Mouse (Mus musculus): ENCODE results near the gene Kdelc2. TPM values are rescaled to one million over a fixed set of nuclear protein-coding genes. Genes with fewer than 3 reads are reported as not detected.

Kdelc2 gene
- polyA plus RNA-seq, 1 experiment from 2014 or later: 17.1 TPM

DNA sequence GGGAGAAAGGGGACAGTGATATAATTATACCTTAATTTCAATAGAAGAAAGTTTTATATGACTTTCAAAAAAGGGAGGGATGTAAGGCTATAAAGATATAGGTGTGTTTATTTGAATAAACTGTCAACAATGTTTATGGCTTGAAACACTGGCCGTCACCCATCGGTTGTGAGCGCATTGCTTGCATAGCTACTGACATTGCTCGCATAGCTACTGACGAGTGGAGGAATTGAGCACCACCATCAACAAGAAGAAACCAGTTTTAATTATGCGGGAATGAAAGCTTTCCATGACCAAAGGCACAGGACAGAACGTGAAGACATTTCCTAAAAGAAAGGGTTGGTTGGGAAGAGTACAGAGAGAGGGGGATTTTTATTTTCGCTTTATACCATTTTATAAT lies 17.3 kb downstream of the Kdelc2 start:
- Histone ChIP-seq H3K9me3 (ENCODE audit: control insufficient read depth, low read length) (no peaks in the 10 kb centered on the region), H3K4me3 (ENCODE audit: low read depth, low read length) (no peak overlapping the region), H3K36me3 (ENCODE audit: control insufficient read depth, insufficient read depth, low read length) (peaks cover 6% of the 10 kb centered on the region; the same call in 1 of the 2 replicates), H3K9ac (ENCODE audit: low read length) (no peak overlapping the region), H3K4me2 (replicated peaks; ENCODE audit: low read depth) (no peak overlapping the region), H3K27ac (replicated peaks) (no peak overlapping the region), H3K4me1 (replicated peaks; ENCODE audit: control insufficient read depth, insufficient read depth) (no peaks in the 10 kb centered on the region; the same call in 1 of the 2 replicates), H3K27me3 (ENCODE audit: control insufficient read depth, insufficient read depth, low read length) (no peaks in the 10 kb centered on the region)
- ATAC-seq (ENCODE audit: low FRiP score, low TSS enrichment) (no peak), DNase-seq (ENCODE audit: low spot score) (no peak)
- no peak for TF ChIP-seq CTCF (IDR thresholded peaks at IDR 0.05; ENCODE audit: low read depth)
- TF ChIP-seq EP300 (optimal IDR thresholded peaks at IDR 0.05): no peak
- 86% methylated on average over 8 of the region's 8 CpGs for WGBS

DNA sequence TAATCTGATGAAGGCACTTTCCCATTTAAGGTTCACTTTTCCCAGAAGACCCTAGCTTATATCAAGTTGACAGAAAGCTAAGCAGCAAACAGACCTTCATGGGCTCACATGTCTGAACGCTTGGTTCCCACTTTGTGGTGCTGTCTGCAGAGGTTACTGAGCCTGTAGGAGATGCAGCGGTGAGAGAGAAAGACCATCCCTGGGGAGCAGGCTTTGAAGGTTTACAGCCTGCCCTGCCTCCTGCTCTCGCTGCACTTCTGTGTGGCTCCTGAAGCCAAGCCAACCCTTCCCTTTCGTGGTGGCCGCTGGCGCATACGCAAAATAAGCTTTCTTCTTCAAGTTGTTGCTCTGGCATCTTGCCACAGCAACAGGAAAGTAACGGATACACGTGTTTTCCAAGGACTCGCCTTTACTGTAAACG lies 18.5 kb downstream of the Kdelc2 start, which contains the start of gene 4930550C14Rik:
4930550C14Rik (plus strand) TSS at position 35 of the 421 bp plus-strand sequence.
- Histone ChIP-seq H3K27me3 (ENCODE audit: control insufficient read depth, insufficient read depth, low read length) (no peaks in the 10 kb centered on the region), H3K27ac (replicated peaks) (peak within 1 kb of the TSS; percentile 61), H3K4me2 (replicated peaks; ENCODE audit: low read depth) (peak within 1 kb of the TSS; percentile 46), H3K9ac (ENCODE audit: low read length) (peak within 1 kb of the TSS; percentile 47), H3K9me3 (ENCODE audit: control insufficient read depth, low read length) (no peaks in the 10 kb centered on the region), H3K36me3 (ENCODE audit: control insufficient read depth, insufficient read depth, low read length) (peaks cover 6% of the 10 kb centered on the region; the same call in 1 of the 2 replicates), H3K4me1 (replicated peaks; ENCODE audit: control insufficient read depth, insufficient read depth) (no peaks in the 10 kb centered on the region; the same call in 1 of the 2 replicates), H3K4me3 (ENCODE audit: low read depth, low read length) (peak within 1 kb of the TSS; percentile 18; the same call in 1 of the 2 replicates)
- TF ChIP-seq CTCF (IDR thresholded peaks at IDR 0.05; ENCODE audit: low read depth): no peak
- no peak for TF ChIP-seq EP300 (optimal IDR thresholded peaks at IDR 0.05)
- ATAC-seq (ENCODE audit: low FRiP score, low TSS enrichment): peak; percentile 38; the same call in 1 of the 2 replicates
- WGBS: 12% methylated on average over 11 of the region's 11 CpGs
- no peak for DNase-seq (ENCODE audit: low spot score)

DNA sequence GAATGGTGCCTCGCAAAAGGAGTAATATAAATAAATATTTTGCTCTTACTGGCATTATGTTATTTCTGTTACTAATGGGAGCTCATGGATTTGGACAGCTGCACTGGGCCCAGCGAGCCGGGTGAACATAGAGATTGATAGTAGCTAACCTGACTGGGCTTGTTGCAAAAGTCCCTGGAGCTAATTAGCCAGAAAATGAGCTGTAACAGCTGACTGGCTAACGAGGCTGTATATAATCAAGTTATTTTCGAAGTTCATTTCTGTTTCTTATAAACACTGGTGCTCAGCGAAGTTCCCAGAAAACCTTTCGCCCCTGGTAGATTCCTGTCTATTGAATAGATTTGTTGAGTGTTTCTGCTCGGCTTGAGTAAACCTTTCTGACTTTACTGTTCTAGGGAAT lies 19.2 kb downstream of the Kdelc2 start:
- H3K27me3 ChIP-seq (ENCODE audit: control insufficient read depth, insufficient read depth, low read length): no peaks in the 10 kb centered on the region
- no peaks in the 10 kb centered on the region for H3K9me3 ChIP-seq (ENCODE audit: control insufficient read depth, low read length)
- H3K4me3 ChIP-seq (ENCODE audit: low read depth, low read length): no peak overlapping the region
- H3K4me2 ChIP-seq (replicated peaks; ENCODE audit: low read depth): peak overlapping the region; percentile 46; the same call in 1 of the 2 replicates
- DNase-seq (ENCODE audit: low spot score) (no peak), ATAC-seq (ENCODE audit: low FRiP score, low TSS enrichment) (0 out of 2 replicates have a peak, but pooled peaks have one; percentile 5)
- no peak for TF ChIP-seq EP300 (optimal IDR thresholded peaks at IDR 0.05)
- TF ChIP-seq CTCF (IDR thresholded peaks at IDR 0.05; ENCODE audit: low read depth): no peak
- H3K36me3 ChIP-seq (ENCODE audit: control insufficient read depth, insufficient read depth, low read length): peaks cover 4% of the 10 kb centered on the region; the same call in 1 of the 2 replicates
- 60% methylated on average over 8 of the region's 8 CpGs for WGBS
- H3K9ac ChIP-seq (ENCODE audit: low read length): no peak overlapping the region
- H3K27ac ChIP-seq (replicated peaks): no peak overlapping the region; the same call in 1 of the 2 replicates
- no peaks in the 10 kb centered on the region; the same call in 1 of the 2 replicates for H3K4me1 ChIP-seq (replicated peaks; ENCODE audit: control insufficient read depth, insufficient read depth)

DNA sequence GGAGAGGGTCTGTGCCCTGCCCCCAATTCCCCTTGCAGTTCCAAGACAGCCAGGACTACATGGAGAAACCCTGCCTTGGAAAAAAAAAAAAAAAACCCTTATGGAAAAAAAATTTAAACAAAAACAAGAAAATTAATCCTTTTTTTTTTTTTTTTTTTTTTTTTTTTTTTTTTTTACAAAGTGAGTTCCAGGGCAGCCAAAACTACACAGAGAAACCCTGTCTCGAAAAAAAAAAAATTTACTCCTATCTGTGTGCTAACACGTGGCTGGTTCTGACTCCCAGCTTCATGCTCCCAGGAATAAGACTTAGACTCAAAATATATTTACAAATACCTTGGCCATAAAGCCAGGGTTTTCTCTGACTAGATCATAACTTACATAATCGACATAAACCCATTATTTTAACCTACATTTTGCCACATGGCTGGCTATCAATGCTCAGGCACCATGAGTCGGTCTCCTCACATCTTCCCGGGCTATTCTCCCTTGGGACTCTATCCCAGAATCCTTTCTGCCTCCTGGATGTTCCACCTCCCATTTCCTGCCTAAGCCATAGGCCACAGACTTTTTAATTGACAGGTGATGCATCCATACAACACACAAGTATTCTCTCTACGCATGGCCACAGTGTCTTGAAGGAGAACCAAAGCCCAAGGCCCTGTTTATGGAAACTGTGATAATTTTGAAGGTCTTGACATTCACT lies 20.4 kb downstream of the Kdelc2 start:
- Histone ChIP-seq H3K4me3 (ENCODE audit: low read depth, low read length) (no peak overlapping the region), H3K27me3 (ENCODE audit: control insufficient read depth, insufficient read depth, low read length) (no peaks in the 10 kb centered on the region), H3K4me1 (replicated peaks; ENCODE audit: control insufficient read depth, insufficient read depth) (no peaks in the 10 kb centered on the region; the same call in 1 of the 2 replicates), H3K9me3 (ENCODE audit: control insufficient read depth, low read length) (no peaks in the 10 kb centered on the region), H3K27ac (replicated peaks) (no peak overlapping the region), H3K9ac (ENCODE audit: low read length) (no peak overlapping the region), H3K4me2 (replicated peaks; ENCODE audit: low read depth) (no peak overlapping the region), H3K36me3 (ENCODE audit: control insufficient read depth, insufficient read depth, low read length) (0 out of 2 replicates have a peak, but pooled peaks cover 3% of the 10 kb centered on the region)
- WGBS: 94% methylated on average over 6 of the region's 6 CpGs
- DNase-seq (ENCODE audit: low spot score): no peak
- ATAC-seq (ENCODE audit: low FRiP score, low TSS enrichment): no peak
- TF ChIP-seq EP300 (optimal IDR thresholded peaks at IDR 0.05) (no peak), CTCF (IDR thresholded peaks at IDR 0.05; ENCODE audit: low read depth) (no peak)

DNA sequence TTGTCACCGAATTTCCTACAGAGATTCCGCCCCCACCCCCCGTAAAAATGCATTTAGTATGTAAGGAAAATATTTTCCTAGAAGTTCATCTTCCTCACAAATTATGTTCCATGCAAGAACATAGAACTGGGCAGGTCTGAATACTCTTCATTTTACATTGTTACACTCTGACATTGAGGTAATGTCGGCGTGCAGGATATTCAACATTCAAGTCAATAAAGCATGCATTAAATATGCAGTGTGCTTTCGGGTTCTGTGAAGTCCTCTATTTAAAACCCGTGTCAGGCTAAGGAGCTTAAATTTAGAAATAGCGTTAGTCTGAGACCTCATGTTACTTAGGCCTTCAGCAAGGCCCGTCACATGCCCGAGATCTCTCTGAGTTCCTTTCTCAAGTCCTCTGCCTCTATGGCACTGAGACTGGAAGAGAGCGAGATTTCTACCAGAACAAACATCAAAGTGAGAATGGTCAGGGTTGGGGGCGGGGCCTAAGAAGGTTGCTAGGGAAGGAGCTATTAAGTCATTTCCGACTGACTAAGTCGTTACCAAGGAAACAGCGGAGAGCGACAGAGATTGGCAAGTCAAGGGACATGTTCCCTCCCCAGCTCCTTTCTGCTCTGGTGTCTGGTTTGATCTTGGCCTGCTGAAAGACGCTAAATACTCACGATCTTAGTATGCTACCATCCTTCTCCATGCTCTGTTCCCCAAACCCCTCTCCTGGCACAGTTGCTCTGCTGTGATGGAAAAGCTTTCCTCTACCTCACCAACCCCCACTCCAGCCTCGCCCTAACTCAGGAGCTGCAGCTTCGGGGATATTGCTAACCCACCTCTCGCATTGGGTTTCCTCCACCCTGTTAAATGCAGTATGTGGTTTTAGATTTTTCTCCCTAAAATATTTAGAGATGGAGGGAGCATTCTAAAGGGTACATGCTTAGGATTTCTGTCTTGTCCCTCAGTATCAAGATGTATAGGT lies 21.2 kb downstream of the Kdelc2 start:
- WGBS: 30% methylated on average over 21 of the region's 21 CpGs
- no peaks in the 10 kb centered on the region for H3K9me3 ChIP-seq (ENCODE audit: control insufficient read depth, low read length)
- H3K27ac ChIP-seq (replicated peaks): peak overlapping the region; percentile 45; the same call in 1 of the 2 replicates
- ATAC-seq (ENCODE audit: low FRiP score, low TSS enrichment): peak; percentile 78
- H3K4me1 ChIP-seq (replicated peaks; ENCODE audit: control insufficient read depth, insufficient read depth): no peaks in the 10 kb centered on the region; the same call in 1 of the 2 replicates
- H3K9ac ChIP-seq (ENCODE audit: low read length): peak overlapping the region; percentile 5; the same call in 1 of the 2 replicates
- TF ChIP-seq EP300 (optimal IDR thresholded peaks at IDR 0.05) (no peak), CTCF (IDR thresholded peaks at IDR 0.05; ENCODE audit: low read depth) (no peak)
- DNase-seq (ENCODE audit: low spot score): peak; percentile 86
- no peaks in the 10 kb centered on the region for H3K36me3 ChIP-seq (ENCODE audit: control insufficient read depth, insufficient read depth, low read length)
- H3K4me2 ChIP-seq (replicated peaks; ENCODE audit: low read depth): peak overlapping the region; percentile 44
- H3K4me3 ChIP-seq (ENCODE audit: low read depth, low read length): peak overlapping the region; percentile 30
- no peaks in the 10 kb centered on the region for H3K27me3 ChIP-seq (ENCODE audit: control insufficient read depth, insufficient read depth, low read length)

Data from stomach, postnatal 0 days (tissue).